Mouse (Mus musculus): Measurements from ENCODE around the gene Nyap1.
"Not testable (repeated sequence)": the region's sequence is repeated elsewhere in the genome, so short reads cannot be mapped to it uniquely, and the experiment has no call there.

Nyap1 gene

DNA sequence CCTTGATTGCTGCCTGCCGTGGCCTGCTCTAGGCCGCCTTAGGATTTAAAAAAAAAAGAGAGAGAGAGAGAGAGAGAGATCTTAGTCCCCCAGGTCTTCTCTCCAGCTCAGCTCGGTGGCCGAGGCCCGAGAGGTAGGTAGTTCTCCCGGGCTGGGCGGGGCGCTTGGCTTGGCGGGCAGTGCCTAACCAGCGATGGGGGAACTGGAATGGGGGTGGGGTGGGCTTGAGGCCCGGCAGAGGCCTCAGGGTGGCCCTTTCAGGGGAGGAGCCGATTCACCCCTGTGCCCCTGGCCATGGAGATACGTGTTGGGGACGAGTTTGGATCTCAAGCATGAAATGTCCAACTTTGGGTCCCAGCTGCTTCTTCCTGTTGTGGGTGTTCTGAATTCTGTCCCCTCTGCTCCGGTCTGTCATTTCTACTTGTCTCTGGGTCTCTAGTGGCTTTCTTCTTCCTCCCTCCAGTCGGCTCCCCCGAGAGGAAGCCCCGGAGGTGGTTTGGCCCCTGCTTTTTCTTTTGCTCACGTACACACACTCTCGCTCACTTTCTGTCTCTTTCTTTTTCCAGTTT lies 5.0 kb upstream of the Nyap1 start:
- in situ Hi-C loops (cut with MboI; ENCODE audit: low sequenced_read_pairs), result no loop called here

DNA sequence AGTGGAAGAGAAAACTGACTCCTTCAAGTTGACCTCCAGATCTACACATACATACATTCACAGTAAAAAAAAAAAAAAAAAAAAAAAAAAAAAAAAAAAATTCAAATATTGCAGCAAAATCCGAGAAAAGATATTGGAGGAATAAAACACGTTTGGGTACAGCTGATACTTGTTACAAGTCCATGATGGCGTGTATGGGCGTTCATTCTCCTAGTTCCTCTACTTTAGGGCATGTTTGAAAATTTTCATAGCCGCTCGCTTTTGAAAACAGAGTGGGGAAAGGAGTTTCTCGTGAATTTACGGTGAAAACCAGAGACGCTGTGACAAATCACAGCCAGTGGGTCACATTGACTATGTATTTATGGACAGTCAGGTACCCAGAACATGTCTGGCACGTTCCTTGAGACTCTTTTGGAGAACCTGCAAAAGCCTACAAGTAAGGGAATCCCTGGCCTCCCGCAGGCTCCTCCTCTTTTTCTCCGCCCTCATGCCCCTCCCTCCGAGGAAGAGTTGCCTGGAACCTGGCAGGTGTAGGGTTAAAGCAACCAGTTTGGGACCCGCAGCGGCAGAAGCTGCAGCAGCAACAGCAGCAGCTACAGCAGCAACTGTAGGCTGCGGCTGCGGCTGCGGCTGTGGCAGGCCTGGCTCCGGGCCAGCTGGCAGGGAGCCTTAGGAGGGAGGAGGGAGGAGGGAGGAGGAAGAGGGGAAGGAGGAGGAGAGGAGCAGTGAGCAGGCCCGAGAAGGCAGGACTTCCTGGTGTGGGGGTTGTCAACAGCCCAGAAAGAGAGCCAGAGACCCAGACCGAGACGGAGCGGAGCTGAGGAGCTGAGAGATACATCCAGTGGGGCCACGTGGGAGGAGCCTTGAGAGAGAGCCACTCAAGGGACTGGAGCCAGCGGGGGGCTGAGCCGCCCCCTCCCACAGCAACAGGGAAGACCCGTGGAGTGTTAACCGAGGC lies 4.1 kb upstream of the Nyap1 start, which contains the start of gene Tsc22d4:
TSS of gene Tsc22d4 (plus strand) at position 517 of the 958 bp plus-strand sequence.
- in situ Hi-C loops (cut with MboI; ENCODE audit: low sequenced_read_pairs), result no loop called here

DNA sequence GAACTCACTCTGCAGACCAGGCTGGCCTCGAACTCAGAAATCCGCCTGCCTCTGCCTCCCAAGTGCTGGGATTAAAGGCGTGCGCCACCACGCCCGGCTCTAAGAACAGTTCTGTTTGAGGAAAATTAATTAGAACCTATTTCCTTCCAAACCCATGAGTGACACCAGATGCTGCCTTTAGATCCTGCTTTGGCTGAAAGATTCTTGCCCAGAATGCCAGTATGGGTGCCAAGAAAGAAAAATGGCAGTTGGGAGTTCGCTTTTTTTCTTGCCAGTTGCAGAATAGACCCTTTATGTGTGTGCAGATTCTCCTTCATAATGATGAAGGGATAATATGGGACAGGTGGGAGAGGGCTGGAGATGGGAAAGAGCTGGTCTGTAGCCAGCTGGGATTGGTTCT lies 2.8 kb upstream of the Nyap1 start:
- in situ Hi-C loops (cut with MboI; ENCODE audit: low sequenced_read_pairs), result no loop called here

DNA sequence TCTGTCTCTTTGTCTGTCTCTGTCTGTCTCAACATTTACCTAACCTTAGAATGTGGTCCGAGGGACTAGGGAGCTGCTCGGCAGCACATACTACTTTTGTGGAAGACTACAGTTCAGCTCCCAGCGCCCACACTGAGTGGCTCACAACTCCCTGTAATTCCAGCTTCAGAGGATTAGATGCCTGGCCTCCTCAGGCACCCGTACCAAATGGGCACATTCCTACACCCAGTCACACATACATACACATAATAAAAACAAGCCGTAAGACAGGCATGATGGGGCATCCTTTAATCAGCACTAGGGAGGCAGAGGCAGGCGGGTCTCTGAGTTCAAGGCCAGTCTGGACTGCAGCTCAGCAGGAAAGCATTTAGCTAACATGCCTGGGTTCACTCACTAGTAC lies 1.4 kb upstream of the Nyap1 start:
- in situ Hi-C loops (cut with MboI; ENCODE audit: low sequenced_read_pairs), result no loop called here

DNA sequence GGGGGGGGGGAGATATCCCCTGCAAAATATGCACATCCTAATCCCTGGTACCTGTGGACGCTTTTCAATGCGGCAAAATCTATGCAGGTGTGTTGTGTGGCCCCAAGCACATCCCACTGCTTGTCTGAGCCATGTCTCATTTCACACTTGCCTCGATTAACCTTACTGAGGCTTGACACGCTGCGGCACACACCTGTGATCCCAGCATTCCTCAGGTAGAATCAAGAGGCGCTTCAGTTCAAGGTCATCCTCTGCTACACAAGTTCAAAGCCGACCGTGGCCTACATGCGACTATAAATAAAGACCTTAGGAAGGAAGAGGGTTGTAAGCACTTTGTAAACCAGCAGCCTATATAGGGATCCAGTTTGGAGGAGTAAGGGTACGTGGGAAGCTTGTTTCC lies 641 bp upstream of the Nyap1 start:
- in situ Hi-C loops (cut with MboI; ENCODE audit: low sequenced_read_pairs), result no loop called here

DNA sequence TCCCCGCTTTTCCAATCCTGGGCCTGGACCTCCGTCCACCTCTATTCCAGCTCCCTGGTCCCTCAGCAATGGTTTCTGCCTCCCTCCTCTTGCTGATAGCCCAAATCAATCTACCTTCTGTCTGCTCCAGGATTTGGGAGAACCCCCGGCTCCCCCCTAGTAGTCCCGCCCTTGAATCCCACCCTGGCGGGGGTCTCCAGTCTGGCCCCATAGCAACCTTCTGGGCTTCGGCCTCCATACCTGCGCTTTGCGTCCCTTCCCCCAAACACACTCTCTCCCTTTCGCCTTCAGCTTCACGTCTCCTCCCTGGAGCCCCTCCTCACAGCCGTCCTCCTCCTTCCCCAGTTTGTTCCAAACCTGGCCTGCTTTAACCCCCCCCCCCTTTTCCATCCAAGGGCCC lies 901 bp downstream of the Nyap1 start:
- in situ Hi-C loops (cut with MboI; ENCODE audit: low sequenced_read_pairs), result no loop called here

DNA sequence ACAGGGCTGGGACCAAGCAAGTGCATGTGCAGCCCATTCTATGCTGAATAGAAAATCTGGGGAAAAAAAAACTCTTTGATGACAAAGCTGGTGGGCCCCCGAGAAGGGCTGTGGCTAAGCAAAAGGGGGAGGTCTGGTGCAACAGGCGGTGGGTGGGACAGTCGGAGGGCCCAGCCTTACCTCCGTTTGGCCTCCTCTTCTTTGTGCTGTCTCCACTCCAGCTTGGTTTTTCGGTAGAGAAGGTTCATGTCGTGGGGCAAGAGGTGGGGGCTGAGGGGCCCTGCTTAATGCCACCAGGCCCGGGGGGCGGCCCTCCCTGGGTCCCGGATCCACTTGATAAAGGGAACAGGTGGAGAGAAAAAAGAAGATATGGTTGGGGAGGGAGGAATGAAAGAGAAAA lies 1.9 kb downstream of the Nyap1 start:
- in situ Hi-C loops (cut with MboI; ENCODE audit: low sequenced_read_pairs), result no loop called here

DNA sequence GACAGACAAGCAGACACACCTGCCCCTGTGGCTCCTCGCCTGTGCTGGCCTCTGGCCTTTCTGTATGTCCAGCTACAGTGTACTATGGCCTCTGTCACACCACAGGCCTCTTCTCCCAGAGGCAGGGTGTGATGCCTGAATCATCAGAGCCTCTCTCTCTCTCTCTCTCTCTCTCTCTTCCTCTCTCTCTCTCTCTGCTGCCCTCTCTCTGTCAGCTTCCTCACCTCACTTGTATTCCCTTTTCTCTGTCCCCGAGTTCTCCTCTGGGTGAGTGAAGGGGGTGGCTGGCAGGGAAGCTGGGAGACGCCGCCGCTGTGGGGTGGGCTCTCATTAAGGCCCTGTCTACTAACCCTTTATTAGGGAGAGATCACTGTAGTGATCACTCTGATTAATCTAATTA lies 2.9 kb downstream of the Nyap1 start:
- in situ Hi-C loops (cut with MboI; ENCODE audit: low sequenced_read_pairs), result no loop called here

DNA sequence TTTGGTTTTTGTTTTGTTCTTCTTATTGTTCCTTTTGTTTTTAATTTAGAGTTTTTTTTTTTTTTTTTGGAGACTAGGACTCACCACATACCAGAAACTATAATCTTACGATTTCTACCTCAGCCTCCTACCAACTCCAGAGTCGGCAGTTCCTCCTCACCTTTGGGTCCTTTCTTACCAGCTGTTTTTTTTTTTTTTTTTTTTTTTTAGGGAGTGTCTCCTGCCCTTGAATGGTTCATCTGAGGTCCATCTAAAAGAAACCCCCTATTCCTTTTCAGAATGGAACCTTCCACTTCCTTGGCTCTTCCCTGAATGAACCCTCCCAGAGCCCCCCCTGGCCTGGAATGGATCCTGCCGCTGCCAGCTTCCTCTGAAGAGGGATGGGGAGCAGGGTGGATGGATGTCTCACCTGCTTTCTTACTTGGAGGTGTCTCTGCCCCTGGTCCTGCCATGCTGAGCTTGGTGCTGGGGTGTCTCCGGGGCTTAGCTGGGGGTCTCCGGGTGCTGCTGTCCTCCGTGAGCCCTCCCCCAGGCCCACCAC lies 3.9 kb downstream of the Nyap1 start:
- in situ Hi-C loops (cut with MboI; ENCODE audit: low sequenced_read_pairs), result no loop called here

DNA sequence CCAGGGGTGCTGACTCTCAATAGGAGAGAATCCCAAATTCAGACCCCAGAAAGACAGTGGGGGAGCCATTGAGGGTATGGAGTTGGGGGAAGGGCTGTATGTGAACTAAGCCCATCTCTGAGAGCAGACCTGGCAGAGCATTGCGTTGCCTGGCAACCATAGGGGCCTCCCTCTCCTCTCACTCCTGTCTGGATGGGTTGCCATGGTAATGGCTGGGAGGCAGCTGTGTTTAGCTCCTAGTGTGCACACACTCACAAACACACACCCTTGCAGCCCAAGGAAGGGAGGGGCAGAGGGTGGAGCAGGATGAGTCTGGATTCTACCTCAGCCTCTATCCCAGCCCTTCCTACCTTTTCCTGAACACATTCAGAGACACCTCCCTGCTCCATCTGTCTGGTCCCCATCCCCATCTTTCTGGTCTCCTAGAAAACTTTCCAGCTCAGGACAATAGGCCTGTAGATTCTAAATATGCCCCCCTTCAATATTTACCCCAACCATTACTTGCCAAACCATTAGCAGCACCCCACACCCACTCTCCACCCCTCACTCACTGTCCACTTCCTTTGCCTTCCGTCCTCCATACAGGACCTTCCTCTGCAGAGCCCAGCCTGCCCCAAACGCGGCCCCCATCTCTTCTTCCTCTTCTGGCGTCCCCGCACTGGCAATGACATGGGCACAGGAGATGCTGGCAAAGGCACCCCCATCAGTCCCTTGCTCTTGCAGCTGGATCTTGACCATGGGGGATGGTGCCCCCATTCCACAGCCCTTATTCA lies 6.9 kb downstream of the Nyap1 start:
- in situ Hi-C loops (cut with MboI; ENCODE audit: low sequenced_read_pairs), result no loop called here

DNA sequence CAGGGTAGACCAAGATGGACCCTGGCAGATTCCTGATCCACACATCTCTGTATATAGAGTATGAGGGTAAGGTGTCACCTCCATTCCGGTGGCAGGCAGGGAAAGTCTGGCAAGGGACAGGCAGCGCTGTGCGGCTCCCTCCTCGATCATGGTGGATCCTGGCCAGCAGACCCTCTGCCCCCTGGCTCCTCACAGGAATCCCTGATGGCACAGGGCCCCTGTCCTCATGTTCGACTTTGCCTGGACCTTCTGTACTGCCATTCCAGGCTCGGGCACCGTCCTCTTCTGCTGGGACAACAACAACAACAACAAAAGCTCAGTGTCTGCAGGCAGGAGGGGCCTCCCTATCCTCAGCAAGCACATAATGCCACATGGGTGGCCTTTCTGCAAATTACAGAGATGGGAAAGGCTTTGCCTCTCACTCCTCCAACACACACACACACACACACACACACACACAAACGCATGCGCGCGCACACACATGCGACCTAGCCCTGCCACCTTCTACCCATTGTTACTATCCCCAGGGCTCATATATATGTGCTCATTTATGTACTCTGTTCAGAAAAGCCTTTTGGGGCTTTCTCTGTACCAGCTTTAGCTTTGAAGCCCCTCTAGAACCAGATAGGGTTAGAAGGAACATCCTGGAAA lies 7.6 kb downstream of the Nyap1 start:
- in situ Hi-C loops (cut with MboI; ENCODE audit: low sequenced_read_pairs), result no loop called here

DNA sequence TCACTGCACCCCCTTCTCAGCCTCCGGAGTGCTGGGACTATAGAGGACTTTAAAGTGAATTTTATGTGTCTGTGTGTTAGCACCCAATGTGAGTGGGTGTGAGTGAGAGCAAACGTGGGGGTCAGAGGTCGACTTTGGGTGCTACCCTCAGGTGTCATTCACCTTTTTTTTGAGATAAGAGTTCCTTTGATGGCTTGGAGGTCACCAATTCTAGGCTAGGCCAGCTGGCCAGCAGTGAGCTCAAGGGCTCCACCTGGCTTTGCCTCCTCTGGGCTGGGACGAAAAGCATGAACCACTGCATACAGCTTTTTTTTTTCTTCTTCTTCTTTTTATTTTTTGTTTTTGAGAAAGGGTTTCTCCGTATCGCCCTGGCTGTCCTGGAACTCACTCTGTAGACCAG lies 14.6 kb downstream of the Nyap1 start:
- in situ Hi-C loops (cut with MboI; ENCODE audit: low sequenced_read_pairs), result no loop called here

DNA sequence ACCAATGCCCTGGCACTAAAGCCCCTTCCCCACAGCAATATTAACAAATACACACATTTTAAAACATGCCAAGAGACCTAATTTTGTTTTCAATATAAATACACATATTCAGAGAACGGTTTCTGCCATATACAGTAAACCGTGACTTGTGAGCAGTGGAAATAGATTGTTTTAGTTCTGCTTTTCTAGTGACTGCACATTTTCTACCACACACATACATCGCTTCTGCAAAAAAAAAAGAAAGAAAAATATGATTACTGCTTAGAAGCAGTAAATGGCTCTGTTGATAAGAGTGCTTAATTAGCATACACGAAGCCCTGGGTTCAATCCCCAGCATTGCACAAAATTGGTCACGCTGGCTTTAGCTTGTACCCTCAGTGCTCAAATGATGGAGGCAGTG lies 17.6 kb downstream of the Nyap1 start:
- in situ Hi-C loops (cut with MboI; ENCODE audit: low sequenced_read_pairs), result no loop called here

DNA sequence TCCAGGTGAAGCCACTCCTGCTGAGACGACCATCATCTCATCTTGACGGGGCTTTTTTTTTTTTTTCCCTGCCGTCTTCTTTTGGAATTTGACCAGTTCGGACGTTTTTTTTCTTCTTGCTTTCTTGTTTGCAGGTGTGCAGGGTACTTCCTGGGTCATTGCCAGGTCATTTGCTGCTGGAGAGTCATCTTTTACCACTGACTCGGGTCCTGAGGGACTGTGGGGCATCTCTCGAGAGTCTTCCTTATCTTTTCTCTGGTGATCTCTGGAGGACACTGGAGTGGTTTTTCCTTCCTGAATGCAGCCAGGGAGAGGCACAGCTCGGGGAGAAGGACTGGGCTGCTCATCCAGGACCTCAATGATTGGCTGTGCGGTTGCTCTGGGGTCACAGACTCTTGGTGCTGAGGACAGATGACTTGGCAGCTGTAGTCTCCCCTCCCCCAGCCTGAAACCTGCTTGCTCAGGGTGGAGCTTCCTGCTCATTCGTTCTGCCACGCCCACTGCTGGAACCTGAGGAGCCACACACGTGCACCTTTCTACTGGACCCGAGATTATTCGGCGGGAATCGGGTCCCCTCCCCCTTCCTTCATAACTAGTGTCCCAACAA lies 20.7 kb downstream of the Nyap1 start:
- in situ Hi-C loops (cut with MboI; ENCODE audit: low sequenced_read_pairs), result not testable (repeated sequence)

DNA sequence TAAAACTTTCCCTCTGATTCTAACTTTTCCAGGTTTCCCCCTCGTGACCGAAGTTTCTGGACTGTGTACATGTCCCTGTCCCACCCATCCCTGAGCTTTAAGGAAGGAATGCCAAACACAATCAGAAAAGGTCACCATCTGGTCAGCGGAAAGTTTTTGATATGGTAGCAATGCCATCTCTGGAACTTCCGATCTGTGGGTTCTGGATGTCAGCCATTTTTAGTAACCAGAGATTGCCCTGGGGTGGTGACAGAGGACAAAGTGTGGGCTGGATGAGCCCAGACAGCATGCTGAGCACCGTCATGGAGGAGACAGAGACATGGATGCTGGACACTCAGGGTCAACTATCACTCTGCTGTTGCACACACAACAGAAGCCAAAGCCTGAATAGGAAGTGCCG lies 22.3 kb downstream of the Nyap1 start:
- in situ Hi-C loops (cut with MboI; ENCODE audit: low sequenced_read_pairs), result no loop called here

DNA sequence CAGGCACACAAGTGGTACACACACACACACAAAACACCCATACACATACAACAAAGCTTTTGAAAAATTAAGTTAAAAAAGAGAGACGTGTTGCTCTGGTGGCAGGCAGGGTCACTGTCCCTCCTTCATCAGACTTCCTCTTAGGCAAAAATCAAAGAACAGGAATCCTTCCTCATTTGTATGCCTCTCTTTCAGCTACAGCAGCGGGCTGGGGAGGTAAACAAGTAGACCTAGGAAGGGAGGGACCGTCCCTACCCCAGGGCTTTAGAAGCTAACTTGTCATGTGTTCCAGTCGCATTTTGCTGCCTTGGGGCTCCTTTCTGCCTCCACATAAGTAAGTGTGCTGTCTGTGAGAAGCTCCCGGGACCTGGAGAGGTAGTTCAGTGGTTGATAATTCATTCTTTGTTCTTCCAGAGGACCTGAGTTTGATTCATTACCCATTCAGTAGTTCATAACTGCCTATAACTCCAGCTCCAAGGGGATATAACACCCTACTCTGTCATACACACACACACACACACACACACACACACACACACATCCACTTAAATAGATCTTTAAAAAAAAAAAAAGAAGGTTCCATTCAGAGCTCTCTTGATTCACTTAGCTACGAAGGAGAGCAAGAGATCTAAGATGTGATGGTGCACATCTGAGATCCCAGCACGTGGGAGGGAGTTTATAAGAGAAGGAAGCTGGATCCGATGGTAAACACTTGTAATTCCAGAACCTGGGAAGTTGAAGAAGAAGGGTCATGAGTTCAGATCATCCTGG lies 23.2 kb downstream of the Nyap1 start:
- in situ Hi-C loops (cut with MboI; ENCODE audit: low sequenced_read_pairs), result no loop called here

DNA sequence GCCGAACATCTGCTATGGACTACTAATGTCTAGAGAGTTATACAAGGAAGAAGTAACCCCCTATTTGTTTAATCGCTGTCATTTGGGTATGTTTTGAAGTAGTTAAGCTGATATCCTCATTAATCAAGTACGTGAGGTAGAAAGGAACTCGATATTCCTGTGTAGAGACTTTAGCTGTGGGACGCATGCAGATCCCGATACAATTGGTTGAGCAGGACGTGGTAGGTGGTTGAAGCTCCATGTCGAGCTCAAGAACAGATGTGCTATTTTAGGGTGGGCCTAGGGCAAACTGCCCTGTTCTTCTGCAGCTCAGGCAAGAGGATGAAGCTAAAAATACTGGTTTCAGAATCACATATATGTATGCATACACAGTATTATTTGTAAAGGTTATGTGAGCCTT lies 25.7 kb downstream of the Nyap1 start:
- in situ Hi-C loops (cut with MboI; ENCODE audit: low sequenced_read_pairs), result no loop called here

DNA sequence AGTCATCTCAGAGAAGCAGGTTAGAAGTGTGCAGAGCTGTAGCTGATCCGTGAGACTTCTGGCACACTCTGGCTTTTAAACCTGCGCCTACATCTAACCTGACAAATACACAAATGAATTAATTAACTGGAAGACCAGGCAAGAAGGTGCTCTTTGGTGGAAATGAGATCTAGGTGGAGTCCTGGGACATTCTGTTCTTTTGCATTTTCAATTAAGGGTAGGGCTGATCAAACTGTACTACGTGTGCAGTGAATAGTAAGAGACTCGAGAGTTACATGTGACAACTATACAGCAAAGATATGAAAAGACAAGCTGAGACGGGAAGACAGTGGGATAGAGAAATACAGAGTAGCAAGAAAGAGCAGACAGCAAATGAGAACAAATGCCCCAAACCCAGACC lies 28.0 kb downstream of the Nyap1 start:
- in situ Hi-C loops (cut with MboI; ENCODE audit: low sequenced_read_pairs), result no loop called here

DNA sequence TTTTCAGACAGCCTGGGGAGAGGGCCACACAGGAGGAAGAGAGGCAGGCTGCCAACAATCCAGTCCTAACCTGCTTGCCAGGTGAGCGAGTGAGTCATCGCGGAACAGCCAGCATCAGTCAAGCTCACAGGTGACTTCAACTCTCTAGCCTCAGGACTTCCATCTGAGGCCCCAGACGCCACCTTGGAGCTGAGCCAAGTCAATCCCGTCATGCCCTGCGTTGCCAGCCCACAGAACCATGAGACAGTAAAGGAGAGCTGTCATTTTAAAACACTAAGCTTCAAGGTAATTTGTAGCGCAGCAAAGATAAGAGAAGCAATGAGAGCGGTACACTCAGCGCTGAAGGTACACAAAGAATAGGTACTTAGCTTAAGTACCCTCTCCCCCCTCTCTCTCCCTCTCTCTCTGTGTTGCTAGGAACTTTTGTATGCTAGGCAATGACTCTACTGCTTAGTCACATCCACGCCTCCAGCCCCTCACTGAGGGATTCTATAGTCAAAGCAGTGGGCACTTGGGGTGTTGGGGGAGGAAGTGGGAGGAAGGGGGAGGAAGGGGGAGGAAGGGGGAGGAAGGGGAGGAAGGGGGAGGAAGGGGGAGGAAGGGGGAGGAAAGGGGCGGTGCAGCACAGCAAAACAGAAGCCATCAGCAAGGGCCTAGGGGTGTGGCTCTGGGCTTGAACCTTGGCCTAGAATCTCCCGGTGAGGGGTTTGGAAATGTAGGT lies 34.3 kb downstream of the Nyap1 start:
- in situ Hi-C loops (cut with MboI; ENCODE audit: low sequenced_read_pairs), result no loop called here

All from CH12F3 (cell line).